Mouse (Mus musculus) forelimb bud, embryonic 11.5 days (tissue): ENCODE measurements at regions not wholly inside any gene's neighbourhood (a gene's known extent, or its start where the extent isn't known, plus 50 kb on each side); places are given as distances from the start of the nearest gene placed in this dataset.
"Not testable (repeated sequence)": the region's sequence is repeated elsewhere in the genome, so short reads cannot be mapped to it uniquely, and the experiment has no call there.

Experiments
- DNase-seq: peaks from one replicate; pipeline ENCODE4 v3.0.0-alpha.2; 2012; ENCODE audit warnings: low read depth, low spot score

GRCm38 (mm10) chr8:8984159-8984828 is 294.0 kb upstream of the Arglu1 start:
- DNase-seq = no peak

- DNase-seq = no peak
Measured at GRCm38 (mm10) chr8:8983133-8983661, 292.9 kb upstream of the Arglu1 start.

GRCm38 (mm10) chr8:8978969-8979368 is 288.6 kb upstream of the Arglu1 start:
- DNase-seq = no peak

- DNase-seq = no peak
Measured at GRCm38 (mm10) chr8:8973769-8974168, 283.4 kb upstream of the Arglu1 start.

GRCm38 (mm10) chr8:8973334-8973733 is 283.0 kb upstream of the Arglu1 start:
- DNase-seq = no peak

GRCm38 (mm10) chr8:8970776-8971175 is 280.5 kb upstream of the Arglu1 start:
- no peak for DNase-seq

- DNase-seq = no peak
Measured at GRCm38 (mm10) chr8:8970346-8970745, 280.0 kb upstream of the Arglu1 start.

GRCm38 (mm10) chr8:8969112-8969950 is 279.0 kb upstream of the Arglu1 start:
- DNase-seq = no peak

GRCm38 (mm10) chr8:8966658-8967048 is 276.3 kb upstream of the Arglu1 start:
- no peak for DNase-seq

GRCm38 (mm10) chr8:8965983-8966657 is 275.8 kb upstream of the Arglu1 start:
- DNase-seq = no peak

- DNase-seq = no peak
Measured at GRCm38 (mm10) chr8:8960221-8960620, 269.9 kb upstream of the Arglu1 start.

GRCm38 (mm10) chr8:8959787-8960093 is 269.4 kb upstream of the Arglu1 start:
- DNase-seq = no peak

- DNase-seq = no peak
Measured at GRCm38 (mm10) chr8:8959021-8959786, 268.9 kb upstream of the Arglu1 start.

GRCm38 (mm10) chr8:8958140-8958539 is 267.8 kb upstream of the Arglu1 start:
- not testable (repeated sequence) for DNase-seq

GRCm38 (mm10) chr8:8952212-8952611 is 261.9 kb upstream of the Arglu1 start:
- DNase-seq = no peak

GRCm38 (mm10) chr8:8951186-8951585 is 260.9 kb upstream of the Arglu1 start:
- DNase-seq = no peak

GRCm38 (mm10) chr8:8947516-8948161 is 257.3 kb upstream of the Arglu1 start:
- DNase-seq = peak; percentile 64

- DNase-seq = no peak
Measured at GRCm38 (mm10) chr8:8942991-8943390, 252.7 kb upstream of the Arglu1 start.

GRCm38 (mm10) chr8:8940899-8941298 is 250.6 kb upstream of the Arglu1 start:
- DNase-seq = no peak

GRCm38 (mm10) chr8:8938536-8938935 is 248.2 kb upstream of the Arglu1 start:
- DNase-seq = no peak

GRCm38 (mm10) chr8:8932466-8932865 is 242.1 kb upstream of the Arglu1 start:
- no peak for DNase-seq
